ENCODE assay signal across 12 mouse cellular contexts in genomic region chr15:101075656-101076055, GRCm38 (mm10). TPM values are rescaled to one million over a fixed set of nuclear protein-coding genes. Genes with fewer than 3 reads are reported as not detected.
DNase-seq lines count a peak whose midpoint lies in the region; ATAC-seq and TF ChIP-seq lines count a peak whose summit lies in the region.
"Had no signal": no experiment of that assay in that cellular context is flagged by ENCODE, and none has a peak within 500 bp of the region (broad histone marks: within the 10 kb centered on the region; RNA-seq: fewer than 3 reads in every experiment).

No protein-coding gene starts in this region.

- peak overlapping the region; percentile 80; the same call in 1 of the 2 replicates for H3K9ac ChIP-seq in forebrain, embryonic 11.5 days (ENCODE audit: low read length)
- no peak overlapping the region for H3K9ac ChIP-seq in forebrain, embryonic 16.5 days (replicated peaks; ENCODE audit: low read depth, low read length)
- no peak overlapping the region for H3K9ac ChIP-seq in forebrain, postnatal 0 days
- no peak overlapping the region; the same call in 1 of the 2 replicates for H3K9ac ChIP-seq in midbrain, postnatal 0 days (replicated peaks; ENCODE audit: low read length, poor library complexity, severe bottlenecking)

- H3K36me3 ChIP-seq in forebrain, embryonic 11.5 days (ENCODE audit: control insufficient read depth, insufficient read depth, low read length): no peaks in the 10 kb centered on the region
- H3K36me3 ChIP-seq in forebrain, embryonic 16.5 days (ENCODE audit: control insufficient read depth, insufficient read depth): no peaks in the 10 kb centered on the region
- no peaks in the 10 kb centered on the region for H3K36me3 ChIP-seq in forebrain, postnatal 0 days (ENCODE audit: insufficient read depth)
- no peaks in the 10 kb centered on the region for H3K36me3 ChIP-seq in midbrain, postnatal 0 days (ENCODE audit: insufficient read depth, low read length)

- no peak for ATAC-seq in forebrain, embryonic 11.5 days (replicated peaks; ENCODE audit: low FRiP score)
- no peak for ATAC-seq in forebrain, embryonic 16.5 days
- ATAC-seq in forebrain, postnatal 0 days: no peak
- ATAC-seq in midbrain, postnatal 0 days (ENCODE audit: low FRiP score): 0 out of 2 replicates have a peak, but pooled peaks have one; percentile 14

- H3K4me2 ChIP-seq in forebrain, embryonic 11.5 days (ENCODE audit: low read depth, low read length, severe bottlenecking): peak overlapping the region; percentile 84
- no peak overlapping the region for H3K4me2 ChIP-seq in forebrain, embryonic 16.5 days (ENCODE audit: low read length)
- H3K4me2 ChIP-seq in forebrain, postnatal 0 days (ENCODE audit: low read depth): peak overlapping the region; percentile 5; the same call in 1 of the 2 replicates
- H3K4me2 ChIP-seq in midbrain, postnatal 0 days (ENCODE audit: low read depth, low read length, poor library complexity, severe bottlenecking): peak overlapping the region; percentile 88

- H3K27me3 ChIP-seq in forebrain, embryonic 11.5 days (ENCODE audit: control insufficient read depth, insufficient read depth, low read length): no peaks in the 10 kb centered on the region
- H3K27me3 ChIP-seq in forebrain, embryonic 16.5 days (replicated peaks; ENCODE audit: control insufficient read depth, insufficient read depth, low read length): peaks cover 19% of the 10 kb centered on the region
- H3K27me3 ChIP-seq in forebrain, postnatal 0 days (ENCODE audit: insufficient read depth, low read length): peaks cover 21% of the 10 kb centered on the region
- H3K27me3 ChIP-seq in midbrain, postnatal 0 days (ENCODE audit: insufficient read depth, low read length): no peaks in the 10 kb centered on the region

- peaks cover 26% of the 10 kb centered on the region for H3K4me1 ChIP-seq in forebrain, embryonic 11.5 days (replicated peaks; ENCODE audit: control insufficient read depth, insufficient read depth, low read length)
- peaks cover 31% of the 10 kb centered on the region for H3K4me1 ChIP-seq in forebrain, embryonic 16.5 days (replicated peaks; ENCODE audit: control insufficient read depth, insufficient read depth, low read length)
- H3K4me1 ChIP-seq in forebrain, postnatal 0 days (ENCODE audit: insufficient read depth): 0 out of 2 replicates have a peak, but pooled peaks cover 3% of the 10 kb centered on the region
- H3K4me1 ChIP-seq in midbrain, postnatal 0 days (ENCODE audit: insufficient read depth, low read length): peaks cover 15% of the 10 kb centered on the region; the same call in 1 of the 2 replicates

- peak overlapping the region; percentile 18; the same call in 1 of the 2 replicates for H3K27ac ChIP-seq in forebrain, embryonic 11.5 days (ENCODE audit: low read depth, low read length)
- no peak overlapping the region for H3K27ac ChIP-seq in forebrain, embryonic 16.5 days (ENCODE audit: low read length)
- no peak overlapping the region for H3K27ac ChIP-seq in forebrain, postnatal 0 days (ENCODE audit: low read depth, low read length)
- H3K27ac ChIP-seq in midbrain, postnatal 0 days (ENCODE audit: low read depth, low read length): no peak overlapping the region
- H3K27ac ChIP-seq: macrophage had no signal

- peak overlapping the region; percentile 86 for H3K4me3 ChIP-seq in forebrain, embryonic 11.5 days (ENCODE audit: low read depth, low read length)
- H3K4me3 ChIP-seq in forebrain, embryonic 16.5 days (replicated peaks; ENCODE audit: low read length): no peak overlapping the region
- H3K4me3 ChIP-seq in forebrain, postnatal 0 days (ENCODE audit: low read depth, low read length): no peak overlapping the region
- no peak overlapping the region for H3K4me3 ChIP-seq in midbrain, postnatal 0 days (ENCODE audit: low read depth, low read length)

- H3K9me3 ChIP-seq in forebrain, embryonic 11.5 days (ENCODE audit: control insufficient read depth, low read length): no peaks in the 10 kb centered on the region
- no peaks in the 10 kb centered on the region for H3K9me3 ChIP-seq in forebrain, embryonic 16.5 days (ENCODE audit: control insufficient read depth, low read length)
- H3K9me3 ChIP-seq in forebrain, postnatal 0 days (ENCODE audit: low read length): no peaks in the 10 kb centered on the region
- H3K9me3 ChIP-seq in midbrain, postnatal 0 days (ENCODE audit: low read length): no peaks in the 10 kb centered on the region

- no peak for TF ChIP-seq CTCF in forebrain, postnatal 0 days (IDR thresholded peaks at IDR 0.05; ENCODE audit: low read depth)
- no peak for TF ChIP-seq CTCF in midbrain, postnatal 0 days (IDR thresholded peaks at IDR 0.05)

- DNase-seq in forebrain, embryonic 11.5 days (ENCODE audit: low spot score): no peak
- DNase-seq in forebrain, postnatal 0 days: no peak
- peak; percentile 49 for DNase-seq in kidney, postnatal 10 days
- no peak for DNase-seq in midbrain, postnatal 0 days (ENCODE audit: low spot score)
- no peak for DNase-seq in gastrocnemius, adult 8-10 months (ENCODE audit: low spot score in 2 of 2)
- no peak for DNase-seq in T-cell, adult 2 months (ENCODE audit: low spot score)
- no peak for DNase-seq in left cerebral cortex, adult 8-10 months (ENCODE audit: low spot score in 2 of 2)
- DNase-seq: cerebellum, adult 9-10 months; layer of hippocampus, postnatal 36 days had no signal

- WGBS in forebrain, embryonic 11.5 days: 14% methylated on average over 5 of the region's 5 CpGs
- WGBS in forebrain, embryonic 16.5 days: 27% methylated on average over 5 of the region's 5 CpGs
- 50% methylated on average over 5 of the region's 5 CpGs for WGBS in forebrain, postnatal 0 days
- WGBS in midbrain, postnatal 0 days: 41% methylated on average over 5 of the region's 5 CpGs

RNA-seq across cellular contexts. Expression of gene Fignl2, which starts 2.7 kb away (rescaled TPM):
- polyA plus RNA-seq in forebrain, embryonic 11.5 days (2014; fragmentation: Nextera tagmentation; extraction: Ambion mirVana): 0.52 and 0.76 TPM in 2 replicates
- 0.05 TPM in 1 of 2 replicates, not detected in the other for polyA plus RNA-seq in forebrain, embryonic 16.5 days (2015; fragmentation: Nextera tagmentation; extraction: Ambion mirVana)
- total RNA-seq in forebrain, postnatal 0 days (2014; rRNA removed): 0.85 and 1.3 TPM in 2 replicates
- 0.06 TPM in 1 of 2 replicates, not detected in the other for polyA plus RNA-seq in forebrain, postnatal 0 days (2015; fragmentation: Nextera tagmentation; extraction: Ambion mirVana)
- 1.0 and 3.4 TPM in 2 replicates for total RNA-seq in midbrain, postnatal 0 days (2014; rRNA removed)
- polyA plus RNA-seq in midbrain, postnatal 0 days (2015; fragmentation: Nextera tagmentation; extraction: Ambion mirVana): 0.04 and 0.05 TPM in 2 replicates
- total RNA-seq in gastrocnemius, adult 8-10 months (2022): under 1 TPM; 0.31 to 0.73 (median 0.59) TPM
- 1 to 10 TPM; 1.5 to 1.8 (median 1.6) TPM for total RNA-seq in left cerebral cortex, adult 8-10 months (2022)

RNA-seq across cellular contexts. Expression of gene Gm47841, which starts 28.5 kb away (rescaled TPM):
- not detected in 2 replicates for polyA plus RNA-seq in forebrain, embryonic 11.5 days (2014; fragmentation: Nextera tagmentation; extraction: Ambion mirVana)
- not detected in 2 replicates for polyA plus RNA-seq in forebrain, embryonic 16.5 days (2015; fragmentation: Nextera tagmentation; extraction: Ambion mirVana)
- total RNA-seq in forebrain, postnatal 0 days (2014; rRNA removed): not detected in 2 replicates
- polyA plus RNA-seq in forebrain, postnatal 0 days (2015; fragmentation: Nextera tagmentation; extraction: Ambion mirVana): not detected in 2 replicates
- total RNA-seq in midbrain, postnatal 0 days (2014; rRNA removed): not detected in 2 replicates
- polyA plus RNA-seq in midbrain, postnatal 0 days (2015; fragmentation: Nextera tagmentation; extraction: Ambion mirVana): not detected in 2 replicates
- total RNA-seq in gastrocnemius, adult 8-10 months (2022): not detected
- total RNA-seq in left cerebral cortex, adult 8-10 months (2022): not detected
- total RNA-seq: layer of hippocampus, postnatal 36 days had no signal
- polyA plus RNA-seq: heart, embryonic 14.5 days; macrophage had no signal

RNA-seq across cellular contexts. Expression of gene Ankrd33, which starts 39.9 kb away (rescaled TPM):
- not detected in 2 replicates for polyA plus RNA-seq in forebrain, embryonic 11.5 days (2014; fragmentation: Nextera tagmentation; extraction: Ambion mirVana)
- polyA plus RNA-seq in forebrain, embryonic 16.5 days (2015; fragmentation: Nextera tagmentation; extraction: Ambion mirVana): not detected in 2 replicates
- total RNA-seq in forebrain, postnatal 0 days (2014; rRNA removed): not detected in 2 replicates
- not detected in 2 replicates for polyA plus RNA-seq in forebrain, postnatal 0 days (2015; fragmentation: Nextera tagmentation; extraction: Ambion mirVana)
- total RNA-seq in midbrain, postnatal 0 days (2014; rRNA removed): not detected in 2 replicates
- polyA plus RNA-seq in midbrain, postnatal 0 days (2015; fragmentation: Nextera tagmentation; extraction: Ambion mirVana): not detected in 2 replicates
- total RNA-seq in gastrocnemius, adult 8-10 months (2022): not detected
- total RNA-seq in left cerebral cortex, adult 8-10 months (2022): under 1 TPM in 1 of 4 experiments, not detected in 3; 0.34 TPM
- total RNA-seq: layer of hippocampus, postnatal 36 days had no signal
- polyA plus RNA-seq: heart, embryonic 14.5 days; macrophage had no signal

RNA-seq across cellular contexts. Expression of gene Acvrl1, which starts 52.7 kb away (rescaled TPM):
- polyA plus RNA-seq in forebrain, embryonic 11.5 days (2014; fragmentation: Nextera tagmentation; extraction: Ambion mirVana): 7.2 and 7.7 TPM in 2 replicates
- 8.0 and 8.4 TPM in 2 replicates for polyA plus RNA-seq in forebrain, embryonic 16.5 days (2015; fragmentation: Nextera tagmentation; extraction: Ambion mirVana)
- total RNA-seq in forebrain, postnatal 0 days (2014; rRNA removed): 8.7 and 10.7 TPM in 2 replicates
- 5.8 and 6.0 TPM in 2 replicates for polyA plus RNA-seq in forebrain, postnatal 0 days (2015; fragmentation: Nextera tagmentation; extraction: Ambion mirVana)
- 8.4 and 11.2 TPM in 2 replicates for total RNA-seq in midbrain, postnatal 0 days (2014; rRNA removed)
- polyA plus RNA-seq in midbrain, postnatal 0 days (2015; fragmentation: Nextera tagmentation; extraction: Ambion mirVana): 6.1 and 6.7 TPM in 2 replicates
- 1 to 10 TPM; 6.6 to 9.5 (median 7.6) TPM for total RNA-seq in gastrocnemius, adult 8-10 months (2022)
- 10 to 100 TPM; 18.9 to 25.1 (median 19.3) TPM for total RNA-seq in left cerebral cortex, adult 8-10 months (2022)
